Mouse (Mus musculus) erythroid progenitor cell, adult 5-6 weeks (primary cell): Measurements from ENCODE around the gene Galnt12. TPM values are rescaled to one million over a fixed set of nuclear protein-coding genes. Genes with fewer than 3 reads are reported as not detected.
A peak's percentile ranks its signal among the peaks of the same experiment; 100 is the strongest.
"Not testable (repeated sequence)": the region's sequence is repeated elsewhere in the genome, so short reads cannot be mapped to it uniquely, and the experiment has no call there.

Experiments used
- ATAC-seq: replicated peaks from 2 replicates; pipeline ENCODE4 v1.8.0; 2016; ENCODE audit warnings: moderate number of reproducible peaks, mild to moderate bottlenecking, moderate TSS enrichment, inconsistent platforms; ENCODE audit not compliant: poor library complexity, low FRiP score, severe bottlenecking
- total RNA-seq, 2 experiments: library from RNA; stranded (forward) in 1 of 2; stranded (reverse) in 1 of 2; fragments of 150-400 nt in 1 of 2; fragments of 186-747, 209-891 nt in 1 of 2; gene quantifications; 2 replicates each; pipeline versions ENCODE4 v1.2.3 to v1.2.4; 2015 to 2017; ENCODE audit warnings: low replicate concordance in 2 of 2

Gene Galnt12
- total RNA-seq (2015; ENCODE audit: low replicate concordance) (1.4 TPM in 1 of 2 replicates, not detected in the other), total RNA-seq (2017; ENCODE audit: low replicate concordance) (0.90 TPM in 1 of 2 replicates, not detected in the other)

- ATAC-seq: peak; percentile 25; the same call in 1 of the 2 replicates
Observed at GRCm38 (mm10) chr4:47091493-47092386, at the start of gene Galnt12. TSS of gene Galnt12 (plus strand) at chr4:47091909.

DNA sequence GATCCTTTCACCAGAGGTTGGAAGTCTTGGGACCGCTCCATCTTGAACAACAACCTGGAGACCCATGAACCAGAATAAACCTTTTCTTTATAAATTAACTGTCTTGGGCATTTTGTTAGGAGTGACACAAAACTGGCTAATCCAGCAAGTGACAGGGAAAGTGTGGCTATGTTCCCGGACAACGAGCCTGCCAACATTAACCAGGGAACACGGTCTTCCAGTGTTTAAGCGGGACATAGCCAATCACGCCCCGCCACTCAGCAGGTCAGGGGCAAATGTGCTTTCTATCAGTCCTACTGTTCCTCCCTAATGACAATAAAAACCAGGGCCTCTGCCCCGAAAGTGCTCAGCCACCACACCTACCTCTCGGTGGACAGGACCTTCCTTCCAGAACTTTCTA is 47.8 kb upstream of the Galnt12 start:
- no peak for ATAC-seq

DNA sequence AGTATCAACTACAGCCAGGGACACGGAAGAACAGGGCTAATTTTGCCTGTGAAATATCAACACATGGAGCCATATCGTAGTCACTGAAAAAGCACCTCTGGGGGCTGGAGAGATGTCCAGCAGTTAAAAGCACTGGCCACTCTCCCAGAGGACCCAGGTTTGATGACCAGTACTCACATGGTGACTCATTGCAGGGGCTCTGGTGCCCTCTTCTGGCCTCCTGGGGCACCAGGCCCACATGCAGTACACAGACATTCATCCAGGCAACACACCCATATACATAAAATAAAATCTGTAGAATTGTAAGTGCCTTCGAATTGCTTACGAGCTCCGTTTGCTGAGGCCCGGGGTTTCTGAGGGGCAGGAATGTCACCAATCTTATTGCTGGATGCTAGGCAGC is 44.7 kb upstream of the Galnt12 start:
- no peak for ATAC-seq

- ATAC-seq: no peak
Observed at GRCm38 (mm10) chr4:47047765-47048164, 43.9 kb upstream of the Galnt12 start.

- no peak for ATAC-seq
Observed at GRCm38 (mm10) chr4:47049216-47049615, 42.5 kb upstream of the Galnt12 start.

- peak; percentile 53; the same call in 1 of the 2 replicates for ATAC-seq
Observed at GRCm38 (mm10) chr4:47050167-47050566, 41.5 kb upstream of the Galnt12 start.

GRCm38 (mm10) chr4:47050642-47051381 is 40.9 kb upstream of the Galnt12 start:
- no peak for ATAC-seq

DNA sequence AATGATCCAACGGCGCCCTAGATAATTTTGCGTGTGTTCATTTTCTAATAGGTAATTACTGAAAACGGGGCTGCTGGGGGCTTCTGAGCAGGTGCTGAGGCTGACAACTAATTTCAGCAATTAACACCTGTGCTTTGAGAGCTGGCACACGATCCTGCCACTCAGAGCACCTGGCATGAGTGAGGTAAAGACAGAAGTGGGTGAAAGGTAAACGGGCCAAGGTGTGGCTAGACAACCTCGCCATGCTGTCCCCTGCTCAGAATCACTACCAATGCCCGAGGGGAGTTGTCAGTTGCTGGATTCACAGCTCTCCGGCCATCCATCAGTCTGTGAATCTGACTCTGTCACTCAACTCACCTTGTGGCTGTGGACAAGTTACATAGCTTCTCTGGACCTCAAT is 39.8 kb upstream of the Galnt12 start:
- ATAC-seq: no peak

DNA sequence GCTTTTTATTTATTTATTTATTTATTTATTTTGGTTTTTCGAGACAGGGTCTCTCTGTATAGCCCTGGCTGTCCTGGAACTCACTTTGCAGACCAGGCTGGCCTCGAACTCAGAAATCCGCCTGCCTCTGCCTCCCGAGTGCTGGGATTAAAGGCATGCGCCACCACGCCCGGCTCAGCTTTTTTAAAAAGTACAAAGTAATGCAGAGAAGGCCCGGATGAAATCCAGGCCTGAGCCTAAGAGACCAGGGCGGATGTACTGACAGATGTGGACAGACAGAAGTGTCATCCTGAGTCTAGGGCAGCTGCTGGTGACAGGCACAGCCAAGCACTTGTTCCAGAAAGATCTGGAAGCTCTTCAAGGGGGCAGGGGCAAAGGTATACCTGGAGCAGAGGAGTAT is 36.5 kb upstream of the Galnt12 start:
- not testable (repeated sequence) for ATAC-seq

DNA sequence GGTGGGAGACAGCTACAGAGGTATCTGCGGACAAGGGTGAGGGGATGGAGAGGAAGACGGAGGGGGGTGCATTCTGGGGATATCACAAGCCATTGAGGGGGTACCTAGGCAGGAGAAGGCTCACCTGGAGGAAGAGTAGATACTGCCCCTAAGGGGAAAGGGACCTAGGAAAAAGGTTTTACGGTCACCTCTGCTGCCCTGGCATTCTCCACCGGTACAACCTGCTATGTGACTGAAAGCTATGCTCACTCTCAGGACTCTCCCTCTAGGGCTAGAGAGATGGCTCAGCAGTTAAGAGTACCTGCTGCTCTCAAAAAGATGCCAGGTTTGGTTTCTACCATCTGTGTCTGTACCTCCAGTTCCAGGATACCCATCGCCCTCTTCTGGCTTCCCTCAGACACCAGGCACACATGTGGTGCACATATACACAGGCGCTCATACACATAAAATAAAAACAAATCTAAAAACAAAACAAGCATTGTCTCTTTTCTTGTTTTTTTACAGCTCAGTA is 36.1 kb upstream of the Galnt12 start:
- ATAC-seq: no peak

DNA sequence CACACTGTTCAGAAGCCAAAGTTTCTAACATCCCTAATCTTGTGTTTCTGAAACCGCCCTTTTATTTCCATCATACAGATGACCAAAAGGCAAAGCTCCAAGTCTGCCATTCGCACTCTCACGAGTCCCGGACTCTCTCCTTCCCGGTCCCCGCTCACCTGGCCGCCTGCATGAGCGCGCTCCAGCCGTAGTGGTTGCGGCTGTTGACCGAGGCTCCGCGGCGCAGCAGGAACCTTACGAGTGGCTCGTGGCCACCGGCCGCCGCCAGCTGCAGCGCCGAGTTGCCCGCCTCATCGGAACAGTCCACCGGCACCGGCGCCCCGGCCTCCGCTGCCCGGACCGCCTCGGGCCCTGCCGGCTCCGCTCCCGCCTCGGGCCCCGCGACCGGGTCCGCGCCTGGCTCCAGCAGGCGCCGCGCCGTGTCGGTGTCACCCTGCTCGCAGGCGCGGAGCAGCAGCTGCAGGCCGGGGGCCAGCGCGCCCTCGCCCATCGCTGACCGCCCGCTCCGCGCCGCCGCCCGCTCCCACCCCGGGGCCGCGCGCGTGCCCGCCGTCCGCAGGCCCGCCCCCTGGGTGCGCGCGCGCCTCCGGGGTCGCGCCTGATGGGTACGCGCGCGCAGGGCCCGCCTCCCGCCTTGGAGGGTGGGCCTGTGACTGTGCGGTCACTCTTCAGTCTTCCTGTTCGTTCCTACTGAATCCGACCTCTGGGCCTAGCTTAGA is 34.8 kb upstream of the Galnt12 start, which contains the start of gene Anks6:
TSS of gene Anks6 (minus strand) at position 637 of the 719 bp plus-strand sequence.
- ATAC-seq: no peak

- ATAC-seq: no peak
Observed at GRCm38 (mm10) chr4:47057510-47058325, 34.0 kb upstream of the Galnt12 start.

- ATAC-seq: no peak
Observed at GRCm38 (mm10) chr4:47060900-47061299, 30.8 kb upstream of the Galnt12 start.

DNA sequence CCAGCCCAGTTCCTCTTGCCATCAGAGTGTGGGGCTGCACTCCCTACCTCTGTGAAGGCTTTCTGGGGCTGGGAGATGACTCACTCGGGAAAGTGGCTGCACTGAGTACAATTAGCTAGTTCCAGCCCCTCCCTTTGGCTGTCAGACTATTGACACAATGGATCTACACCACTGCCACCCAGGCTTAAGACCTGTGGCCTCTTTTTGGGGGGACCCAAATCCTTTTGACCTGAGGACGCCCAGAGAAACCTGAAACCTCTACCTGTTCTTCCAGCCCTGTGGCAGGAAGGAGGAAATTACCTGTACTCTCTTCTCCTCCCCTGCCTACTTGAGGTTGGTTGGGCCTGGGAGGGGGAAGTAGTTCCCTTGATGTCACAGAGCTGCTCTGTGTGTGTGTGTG is 16.7 kb upstream of the Galnt12 start:
- ATAC-seq: no peak

DNA sequence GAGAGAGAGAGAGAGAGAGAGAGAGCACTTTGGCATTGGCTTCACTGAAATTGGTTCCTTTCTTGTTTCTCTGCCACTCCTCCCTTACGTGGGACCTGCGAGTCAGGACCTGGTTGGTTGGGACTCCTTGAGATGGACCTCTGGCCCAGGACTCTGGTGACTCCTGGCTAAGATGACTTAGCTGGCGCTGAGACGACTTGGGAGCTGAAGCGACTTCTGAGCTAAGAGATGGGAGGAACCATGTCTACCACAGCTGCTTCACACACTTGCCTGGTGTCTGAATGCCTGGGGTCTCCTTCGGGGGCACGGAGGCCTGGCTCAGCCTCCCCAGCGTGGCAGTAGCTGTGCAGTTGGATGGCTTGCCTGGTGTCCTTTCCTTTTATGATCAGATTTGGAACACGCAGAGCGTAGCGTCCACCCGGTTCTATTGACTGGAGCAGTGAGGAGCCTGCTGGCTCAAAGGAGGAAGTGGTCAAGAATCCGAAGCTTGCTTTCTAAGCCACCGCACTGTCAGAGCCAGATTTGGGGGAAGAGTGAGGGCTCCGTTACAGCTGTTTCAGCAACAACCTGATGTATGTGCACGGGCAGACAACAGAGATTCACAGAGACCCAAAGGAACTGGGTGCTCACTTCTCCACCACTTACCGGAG is 11.6 kb upstream of the Galnt12 start:
- no peak for ATAC-seq

- no peak for ATAC-seq
Observed at GRCm38 (mm10) chr4:47080647-47081010, 11.1 kb upstream of the Galnt12 start.

DNA sequence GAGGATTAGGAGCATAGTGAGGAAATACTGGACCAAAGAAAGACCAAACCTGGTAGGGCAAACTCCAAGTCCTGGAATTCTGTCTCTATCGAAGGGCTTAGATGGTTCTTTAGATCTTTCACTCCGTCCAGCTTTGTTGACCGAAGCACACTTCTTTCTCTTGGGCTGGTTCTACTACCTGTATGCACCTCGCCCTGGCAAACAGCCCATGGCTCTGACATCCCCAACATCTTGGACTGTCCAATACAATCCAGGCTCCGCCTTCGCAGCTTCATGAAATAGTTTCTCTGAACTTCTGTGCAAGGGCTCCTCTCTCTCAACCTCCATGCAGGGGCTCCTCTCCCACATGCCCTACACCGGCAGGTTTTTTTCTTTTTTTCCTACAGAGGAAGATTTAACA is 7.9 kb upstream of the Galnt12 start:
- ATAC-seq: no peak

GRCm38 (mm10) chr4:47088671-47089070 is 3.0 kb upstream of the Galnt12 start:
- ATAC-seq: no peak
